In genomic region chr17:45678106-45678505, GRCm38 (mm10) we compare ENCODE assay signal across 8 mouse cellular contexts. TPM values are rescaled to one million over a fixed set of nuclear protein-coding genes. Genes with fewer than 3 reads are reported as not detected.
DNase-seq lines count a peak whose midpoint lies in the region.

No protein-coding gene starts in this region.

- DNase-seq in heart, postnatal 10 days = peak; percentile 54 to 81
- no peak for DNase-seq in heart, adult 11 months
- peak; percentile 87 to 88 for DNase-seq in B cell, adult 2 months
- peak; percentile 55 for DNase-seq in T-cell, adult 2 months (ENCODE audit: low spot score)
- peak; percentile 61 for DNase-seq in embryo, embryonic 11 days
- DNase-seq in layer of hippocampus, postnatal 25 days (ENCODE audit: extremely low spot score in 1 of 2, low spot score in 1 of 2) = peak; percentile 51 to 83
- DNase-seq in naive thymus-derived CD4-positive, alpha-beta T cell, adult 2 months (ENCODE audit: low read depth) = peak; percentile 85
- peak; percentile 93 for DNase-seq in thymus, postnatal 4 days

- intact Hi-C loops in heart, postnatal 10 days (cut with DNase I) = loop anchor here (1.0 kb wide), 1 partner anchor 40 kb away; no protein-coding TSS in a partner anchor

RNA-seq across cellular contexts. Expression of gene Mrpl14, which starts 8.0 kb away (rescaled TPM):
- total RNA-seq in heart, postnatal 10 days (2021) = 100 to 1,000 TPM in 1 of 2 experiments, 10 to 100 TPM in 1; 94.7 to 108 TPM
- 10 to 100 TPM; 40.0 to 40.9 TPM for total RNA-seq in layer of hippocampus, postnatal 25 days (2021)

RNA-seq across cellular contexts. Expression of gene Tmem63b, which starts 8.6 kb away (rescaled TPM):
- 10 to 100 TPM; 81.4 to 86.9 TPM for total RNA-seq in heart, postnatal 10 days (2021)
- total RNA-seq in layer of hippocampus, postnatal 25 days (2021) = 100 to 1,000 TPM; 176 to 191 TPM

RNA-seq across cellular contexts. Expression of gene Capn11, which starts 19.0 kb away (rescaled TPM):
- total RNA-seq in heart, postnatal 10 days (2021) = not detected
- total RNA-seq in layer of hippocampus, postnatal 25 days (2021) = under 1 TPM; 0.19 to 0.20 TPM

RNA-seq across cellular contexts. Expression of gene 1600014C23Rik, which starts 55.5 kb away (rescaled TPM):
- not detected for total RNA-seq in heart, postnatal 10 days (2021)
- under 1 TPM in 1 of 2 experiments, not detected in 1; 0.59 TPM for total RNA-seq in layer of hippocampus, postnatal 25 days (2021)
